Mouse (Mus musculus): Measurements from ENCODE around the gene Pttg1. TPM values are rescaled to one million over a fixed set of nuclear protein-coding genes. Genes with fewer than 3 reads are reported as not detected.

Gene Pttg1
- polyA plus RNA-seq, 1 experiment from 2014 or later, result 60.9 TPM

- no peak for ATAC-seq (ENCODE audit: insufficient read depth, low FRiP score, low read depth)
- Histone ChIP-seq H3K9ac (no peak overlapping the region), H3K9me3 (no peaks in the 10 kb centered on the region), H3K4me1 (no peaks in the 10 kb centered on the region), H3K27me3 (replicated peaks) (no peaks in the 10 kb centered on the region), H3K4me2 (no peak overlapping the region), H3K27ac (no peak overlapping the region), H3K36me3 (peaks cover 72% of the 10 kb centered on the region), H3K4me3 (replicated peaks) (no peak overlapping the region)
- WGBS, result 92% methylated on average over 10 of the region's 10 CpGs
These were observed 15.1 kb upstream of the Pttg1 start for GRCm38 (mm10) chr11:43441121-43441520.

GRCm38 (mm10) chr11:43434024-43434407, 8.0 kb upstream of the Pttg1 start:
- H3K4me2 ChIP-seq, result peak overlapping the region; percentile 54
- no peak overlapping the region for H3K27ac ChIP-seq
- peak overlapping the region; percentile 90 for H3K4me3 ChIP-seq (replicated peaks)
- H3K9me3 ChIP-seq, result no peaks in the 10 kb centered on the region
- peaks cover 17% of the 10 kb centered on the region for H3K36me3 ChIP-seq
- peak overlapping the region; percentile 71 for H3K9ac ChIP-seq
- no peaks in the 10 kb centered on the region for H3K27me3 ChIP-seq (replicated peaks)
- WGBS, result 4% methylated on average over 9 of the region's 9 CpGs
- 0 out of 2 replicates have a peak, but pooled peaks have one; percentile 27 for ATAC-seq (ENCODE audit: insufficient read depth, low FRiP score, low read depth)
- H3K4me1 ChIP-seq, result peaks cover 6% of the 10 kb centered on the region; the same call in 1 of the 2 replicates

- no peaks in the 10 kb centered on the region for H3K9me3 ChIP-seq
- no peaks in the 10 kb centered on the region for H3K27me3 ChIP-seq (replicated peaks)
- ATAC-seq (ENCODE audit: insufficient read depth, low FRiP score, low read depth), result peak; percentile 79; the same call in 1 of the 2 replicates
- H3K4me1 ChIP-seq, result peaks cover 6% of the 10 kb centered on the region; the same call in 1 of the 2 replicates
- H3K9ac ChIP-seq, result peak within 1 kb of the TSS; percentile 71
- H3K4me3 ChIP-seq (replicated peaks), result peak within 1 kb of the TSS; percentile 90
- peak within 1 kb of the TSS; percentile 54 for H3K4me2 ChIP-seq
- H3K36me3 ChIP-seq, result peaks cover 11% of the 10 kb centered on the region; the same call in 1 of the 2 replicates
- no peak within 1 kb of the TSS for H3K27ac ChIP-seq
- 7% methylated on average over 38 of the region's 38 CpGs for WGBS
These were observed 7.4 kb upstream of the Pttg1 start, which contains the start of gene Slu7 for GRCm38 (mm10) chr11:43433254-43434023. Gene Slu7 (plus strand): TSS chr11:43433744.

GRCm38 (mm10) chr11:43426414-43426884, 398 bp upstream of the Pttg1 start:
- peak; percentile 61 for ATAC-seq (ENCODE audit: insufficient read depth, low FRiP score, low read depth)
- H3K36me3 ChIP-seq, result no peaks in the 10 kb centered on the region
- peak overlapping the region; percentile 55 for H3K4me2 ChIP-seq
- WGBS, result 19% methylated on average over 7 of the region's 7 CpGs
- no peaks in the 10 kb centered on the region for H3K27me3 ChIP-seq (replicated peaks)
- 0 out of 2 replicates have a peak overlapping the region, but pooled peaks have one; percentile 42 for H3K27ac ChIP-seq
- no peaks in the 10 kb centered on the region; the same call in 1 of the 2 replicates for H3K4me1 ChIP-seq
- H3K4me3 ChIP-seq (replicated peaks), result peak overlapping the region; percentile 66
- no peak overlapping the region for H3K9ac ChIP-seq
- no peaks in the 10 kb centered on the region for H3K9me3 ChIP-seq

GRCm38 (mm10) chr11:43425166-43425709, 813 bp downstream of the Pttg1 start:
- 0 out of 2 replicates have a peak, but pooled peaks have one; percentile 9 for ATAC-seq (ENCODE audit: insufficient read depth, low FRiP score, low read depth)
- WGBS, result 79% methylated on average over 9 of the region's 9 CpGs
- H3K9ac ChIP-seq, result no peak overlapping the region; the same call in 1 of the 2 replicates
- H3K36me3 ChIP-seq, result no peaks in the 10 kb centered on the region
- no peaks in the 10 kb centered on the region for H3K27me3 ChIP-seq (replicated peaks)
- H3K4me3 ChIP-seq (replicated peaks), result peak overlapping the region; percentile 66
- no peaks in the 10 kb centered on the region; the same call in 1 of the 2 replicates for H3K4me1 ChIP-seq
- H3K9me3 ChIP-seq, result no peaks in the 10 kb centered on the region
- H3K27ac ChIP-seq, result no peak overlapping the region
- peak overlapping the region; percentile 55 for H3K4me2 ChIP-seq

- H3K36me3 ChIP-seq, result no peaks in the 10 kb centered on the region
- H3K4me3 ChIP-seq (replicated peaks), result no peak overlapping the region
- no peak overlapping the region for H3K4me2 ChIP-seq
These were observed 1.7 kb downstream of the Pttg1 start for GRCm38 (mm10) chr11:43424386-43424785.

GRCm38 (mm10) chr11:43417201-43417600, 8.8 kb downstream of the Pttg1 start:
- no peak for ATAC-seq (ENCODE audit: insufficient read depth, low FRiP score, low read depth)
- Histone ChIP-seq H3K4me1 (no peaks in the 10 kb centered on the region), H3K27ac (no peak overlapping the region), H3K9ac (no peak overlapping the region), H3K9me3 (no peaks in the 10 kb centered on the region), H3K36me3 (no peaks in the 10 kb centered on the region), H3K4me2 (no peak overlapping the region), H3K27me3 (replicated peaks) (no peaks in the 10 kb centered on the region), H3K4me3 (replicated peaks) (no peak overlapping the region)
- 44% methylated on average over 7 of the region's 7 CpGs for WGBS

More at GRCm38 (mm10) chr11:43424386-43424785, 1.7 kb downstream of the Pttg1 start:
- no peak overlapping the region for H3K9ac ChIP-seq
- no peak overlapping the region for H3K27ac ChIP-seq
- H3K9me3 ChIP-seq, result no peaks in the 10 kb centered on the region
- no peaks in the 10 kb centered on the region; the same call in 1 of the 2 replicates for H3K4me1 ChIP-seq
- no peak for ATAC-seq (ENCODE audit: insufficient read depth, low FRiP score, low read depth)
- H3K27me3 ChIP-seq (replicated peaks), result no peaks in the 10 kb centered on the region
- 79% methylated on average over 5 of the region's 5 CpGs for WGBS

- Histone ChIP-seq H3K9ac (no peak overlapping the region), H3K36me3 (no peaks in the 10 kb centered on the region), H3K4me2 (no peak overlapping the region), H3K9me3 (no peaks in the 10 kb centered on the region), H3K4me3 (replicated peaks) (no peak overlapping the region), H3K4me1 (no peaks in the 10 kb centered on the region), H3K27me3 (replicated peaks) (no peaks in the 10 kb centered on the region), H3K27ac (no peak overlapping the region)
- WGBS, result 27% methylated on average over 14 of the region's 14 CpGs
- ATAC-seq (ENCODE audit: insufficient read depth, low FRiP score, low read depth), result no peak
These were observed 13.1 kb downstream of the Pttg1 start for GRCm38 (mm10) chr11:43412771-43413451.

- H3K4me2 ChIP-seq, result no peak overlapping the region
- no peaks in the 10 kb centered on the region for H3K9me3 ChIP-seq
- H3K27ac ChIP-seq, result no peak overlapping the region
- H3K27me3 ChIP-seq (replicated peaks), result no peaks in the 10 kb centered on the region
- H3K4me1 ChIP-seq, result no peaks in the 10 kb centered on the region
- no peaks in the 10 kb centered on the region for H3K36me3 ChIP-seq
- no peak overlapping the region for H3K4me3 ChIP-seq (replicated peaks)
- WGBS, result 12% methylated on average over 1 of the region's 1 CpGs
- no peak for ATAC-seq (ENCODE audit: insufficient read depth, low FRiP score, low read depth)
- no peak overlapping the region for H3K9ac ChIP-seq
These were observed 14.6 kb downstream of the Pttg1 start for GRCm38 (mm10) chr11:43411413-43411812.

GRCm38 (mm10) chr11:43410291-43410690, 15.8 kb downstream of the Pttg1 start:
- Histone ChIP-seq H3K4me1 (no peaks in the 10 kb centered on the region), H3K4me2 (no peak overlapping the region), H3K27ac (no peak overlapping the region), H3K9me3 (no peaks in the 10 kb centered on the region), H3K27me3 (replicated peaks) (no peaks in the 10 kb centered on the region), H3K9ac (no peak overlapping the region), H3K4me3 (replicated peaks) (no peak overlapping the region), H3K36me3 (no peaks in the 10 kb centered on the region)
- ATAC-seq (ENCODE audit: insufficient read depth, low FRiP score, low read depth), result no peak
- WGBS, result 72% methylated on average over 7 of the region's 7 CpGs

GRCm38 (mm10) chr11:43408888-43409287, 17.2 kb downstream of the Pttg1 start:
- no peak for ATAC-seq (ENCODE audit: insufficient read depth, low FRiP score, low read depth)

More at GRCm38 (mm10) chr11:43408888-43409287, 17.2 kb downstream of the Pttg1 start:
- no peak overlapping the region for H3K9ac ChIP-seq
- no peaks in the 10 kb centered on the region for H3K4me1 ChIP-seq
- no peaks in the 10 kb centered on the region for H3K36me3 ChIP-seq
- no peak overlapping the region for H3K4me3 ChIP-seq (replicated peaks)
- H3K27me3 ChIP-seq (replicated peaks), result no peaks in the 10 kb centered on the region
- H3K27ac ChIP-seq, result no peak overlapping the region
- H3K9me3 ChIP-seq, result no peaks in the 10 kb centered on the region
- H3K4me2 ChIP-seq, result no peak overlapping the region
- 77% methylated on average over 2 of the region's 2 CpGs for WGBS

Data from stomach, embryonic 15.5 days (tissue).